Comparison of ENCODE assay signal across 7 mouse cellular contexts in genomic region chr12:16800259-16800958, GRCm38 (mm10). TPM values are rescaled to one million over a fixed set of nuclear protein-coding genes. Genes with fewer than 3 reads are reported as not detected.
A peak's percentile ranks its signal among the peaks of the same experiment; 100 is the strongest.
DNase-seq lines count a peak whose midpoint lies in the region; ATAC-seq lines count a peak whose summit lies in the region.

Gene Greb1, minus strand, starts transcription at chr12:16800886.

- H3K9me3 ChIP-seq in lung, embryonic 15.5 days: no peaks in the 10 kb centered on the region
- no peaks in the 10 kb centered on the region for H3K9me3 ChIP-seq in heart, embryonic 15.5 days (replicated peaks)
- H3K9me3 ChIP-seq in liver, embryonic 13.5 days (replicated peaks): no peaks in the 10 kb centered on the region
- no peaks in the 10 kb centered on the region for H3K9me3 ChIP-seq in stomach, embryonic 16.5 days (replicated peaks; ENCODE audit: control insufficient read depth, low read length)

- H3K9ac ChIP-seq in lung, embryonic 15.5 days: peak within 1 kb of the TSS; percentile 55
- H3K9ac ChIP-seq in heart, embryonic 15.5 days: peak within 1 kb of the TSS; percentile 59
- peak within 1 kb of the TSS; percentile 41; the same call in 1 of the 2 replicates for H3K9ac ChIP-seq in liver, embryonic 13.5 days
- peak within 1 kb of the TSS; percentile 72 for H3K9ac ChIP-seq in stomach, embryonic 16.5 days (ENCODE audit: low read length)

- no peak for DNase-seq in lung, postnatal 36 days
- DNase-seq in liver, embryonic 13.5 days: no peak
- DNase-seq in cerebellum, adult 9-11 months: no peak

- ATAC-seq in lung, embryonic 15.5 days (ENCODE audit: borderline replicate concordance, extremely low read depth, low FRiP score, low TSS enrichment): peak; percentile 68
- ATAC-seq in common myeloid progenitor, adult 5-6 weeks (replicated peaks; ENCODE audit: low read depth, poor library complexity, severe bottlenecking): peak; percentile 42
- peak; percentile 61; the same call in 1 of the 2 replicates for ATAC-seq in heart, embryonic 15.5 days (replicated peaks; ENCODE audit: insufficient number of reproducible peaks, insufficient read depth, low FRiP score, low read depth)
- ATAC-seq in liver, embryonic 13.5 days (ENCODE audit: low read depth): peak; percentile 45
- ATAC-seq in stomach, embryonic 16.5 days (ENCODE audit: insufficient read depth, low FRiP score): peak; percentile 78

- peak within 1 kb of the TSS; percentile 98 for H3K4me2 ChIP-seq in lung, embryonic 15.5 days
- H3K4me2 ChIP-seq in heart, embryonic 15.5 days: peak within 1 kb of the TSS; percentile 100
- H3K4me2 ChIP-seq in liver, embryonic 13.5 days: peak within 1 kb of the TSS; percentile 60
- peak within 1 kb of the TSS; percentile 100 for H3K4me2 ChIP-seq in stomach, embryonic 16.5 days (ENCODE audit: low read depth, low read length)

- peaks cover 11% of the 10 kb centered on the region for H3K27me3 ChIP-seq in lung, embryonic 15.5 days
- 0 out of 2 replicates have a peak, but pooled peaks cover 7% of the 10 kb centered on the region for H3K27me3 ChIP-seq in heart, embryonic 15.5 days
- H3K27me3 ChIP-seq in liver, embryonic 13.5 days: peaks cover 42% of the 10 kb centered on the region
- no peaks in the 10 kb centered on the region for H3K27me3 ChIP-seq in stomach, embryonic 16.5 days (ENCODE audit: control insufficient read depth, insufficient read depth, low read length)

- WGBS in lung, embryonic 15.5 days: under 1% methylated on average over 50 of the region's 53 CpGs
- under 1% methylated on average over 49 of the region's 53 CpGs for WGBS in heart, embryonic 15.5 days
- WGBS in liver, embryonic 13.5 days (ENCODE audit: insufficient replicate concordance): 1% methylated on average over 51 of the region's 53 CpGs
- under 1% methylated on average over 53 of the region's 53 CpGs for WGBS in stomach, embryonic 16.5 days

- peak within 1 kb of the TSS; percentile 56 for H3K4me3 ChIP-seq in lung, embryonic 15.5 days
- peak within 1 kb of the TSS; percentile 60 for H3K4me3 ChIP-seq in heart, embryonic 15.5 days
- peak within 1 kb of the TSS; percentile 52 for H3K4me3 ChIP-seq in liver, embryonic 13.5 days (replicated peaks)
- H3K4me3 ChIP-seq in stomach, embryonic 16.5 days (replicated peaks; ENCODE audit: low read length): peak within 1 kb of the TSS; percentile 61

- H3K36me3 ChIP-seq in lung, embryonic 15.5 days: no peaks in the 10 kb centered on the region
- no peaks in the 10 kb centered on the region for H3K36me3 ChIP-seq in heart, embryonic 15.5 days
- H3K36me3 ChIP-seq in liver, embryonic 13.5 days: no peaks in the 10 kb centered on the region
- H3K36me3 ChIP-seq in stomach, embryonic 16.5 days (ENCODE audit: control insufficient read depth, insufficient read depth, low read length): no peaks in the 10 kb centered on the region

- H3K4me1 ChIP-seq in lung, embryonic 15.5 days: peaks cover 7% of the 10 kb centered on the region
- peaks cover 14% of the 10 kb centered on the region for H3K4me1 ChIP-seq in heart, embryonic 15.5 days (replicated peaks)
- 0 out of 2 replicates have a peak, but pooled peaks cover 4% of the 10 kb centered on the region for H3K4me1 ChIP-seq in liver, embryonic 13.5 days (replicated peaks)
- H3K4me1 ChIP-seq in stomach, embryonic 16.5 days (ENCODE audit: control insufficient read depth, insufficient read depth, low read length): 0 out of 2 replicates have a peak, but pooled peaks cover 5% of the 10 kb centered on the region

- no peak within 1 kb of the TSS for H3K27ac ChIP-seq in lung, embryonic 15.5 days
- H3K27ac ChIP-seq in heart, embryonic 15.5 days: no peak within 1 kb of the TSS
- no peak within 1 kb of the TSS; the same call in 1 of the 2 replicates for H3K27ac ChIP-seq in liver, embryonic 13.5 days
- H3K27ac ChIP-seq in stomach, embryonic 16.5 days (ENCODE audit: low read length): no peak within 1 kb of the TSS

RNA-seq across cellular contexts. Expression of gene Greb1, which starts in this region (rescaled TPM):
- polyA plus RNA-seq in lung, embryonic 15.5 days (2015; fragmentation: Nextera tagmentation; extraction: Ambion mirVana): 2.9 and 3.6 TPM in 2 replicates
- total RNA-seq in common myeloid progenitor, adult 5-6 weeks (2017): 0.05 TPM in 1 of 2 replicates, not detected in the other
- 0.24 and 0.72 TPM in 2 replicates for polyA plus RNA-seq in heart, embryonic 15.5 days (2015; fragmentation: Nextera tagmentation; extraction: Ambion mirVana)
- 0.61 and 0.68 TPM in 2 replicates for polyA plus RNA-seq in liver, embryonic 13.5 days (2015; fragmentation: Nextera tagmentation; extraction: Ambion mirVana)
- polyA plus RNA-seq in stomach, embryonic 16.5 days (2015; fragmentation: Nextera tagmentation; extraction: Ambion mirVana): 0.80 and 1.0 TPM in 2 replicates

Comparison
In these comparisons a context has a peak if more than half of its experiments do, and no peak if none do; other contexts are left out.
1. Peak in ATAC-seq in common myeloid progenitor, adult 5-6 weeks; RNA of the gene not detected or under 1 TPM.
2. Peak in ATAC-seq, H3K4me3 ChIP-seq, H3K9ac ChIP-seq and H3K4me2 ChIP-seq in heart, embryonic 15.5 days; RNA of the gene not detected or under 1 TPM.
3. Peak in ATAC-seq, H3K4me3 ChIP-seq, H3K9ac ChIP-seq and H3K4me2 ChIP-seq in liver, embryonic 13.5 days; RNA of the gene not detected or under 1 TPM.